Mouse (Mus musculus) liver, embryonic 12.5 days (tissue): ENCODE measurements at regions not wholly inside any gene's neighbourhood (a gene's known extent, or its start where the extent isn't known, plus 50 kb on each side); places are given as distances from the start of the nearest gene placed in this dataset.

Source experiments
- ATAC-seq: fragments of 200-750 bp; cut with Nextera tagmentation; 2 replicates; pipeline ENCODE4 v1.8.0; 2017; ENCODE audit warnings: moderate number of reproducible peaks, mild to moderate bottlenecking, moderate library complexity
- H3K27ac ChIP-seq: fragments of 300-500 bp; sonication (generic); 2 replicates; pipeline ENCODE4 v1.5.1; 2016; ENCODE audit warnings: mild to moderate bottlenecking
- H3K27me3 ChIP-seq: fragments of 300-500 bp; sonication (generic); replicated peaks from 2 replicates; pipeline ENCODE4 v1.6.1; 2016; ENCODE audit warnings: mild to moderate bottlenecking, moderate library complexity
- H3K36me3 ChIP-seq: fragments of 300-500 bp; sonication (generic); 2 replicates; pipeline ENCODE4 v1.6.1; 2016; ENCODE audit warnings: mild to moderate bottlenecking, moderate library complexity
- H3K4me1 ChIP-seq: fragments of 300-500 bp; sonication (generic); 2 replicates; pipeline ENCODE4 v1.6.1; 2016
- H3K4me2 ChIP-seq: fragments of 300-500 bp; sonication (generic); 2 replicates; pipeline ENCODE4 v1.6.1; 2016; ENCODE audit warnings: mild to moderate bottlenecking, moderate library complexity
- H3K4me3 ChIP-seq: fragments of 300-500 bp; sonication (generic); 2 replicates; pipeline ENCODE4 v1.5.1; 2016; ENCODE audit warnings: mild to moderate bottlenecking, moderate library complexity
- H3K9ac ChIP-seq: fragments of 300-500 bp; sonication (generic); 2 replicates; pipeline ENCODE4 v1.6.1; 2016; ENCODE audit warnings: mild to moderate bottlenecking, moderate library complexity
- H3K9me3 ChIP-seq: fragments of 300-500 bp; sonication (generic); replicated peaks from 2 replicates; pipeline ENCODE4 v1.6.1; 2016; ENCODE audit warnings: mild to moderate bottlenecking, moderate library complexity
- WGBS: fragments of 180-500 bp; shearing (Covaris S2); methylation state at CpG from one replicate; pipeline ENCODE4 v1.1.7; 2016; ENCODE audit not compliant: insufficient replicate concordance; 5-methylcytosine and 5-hydroxymethylcytosine counted together

DNA sequence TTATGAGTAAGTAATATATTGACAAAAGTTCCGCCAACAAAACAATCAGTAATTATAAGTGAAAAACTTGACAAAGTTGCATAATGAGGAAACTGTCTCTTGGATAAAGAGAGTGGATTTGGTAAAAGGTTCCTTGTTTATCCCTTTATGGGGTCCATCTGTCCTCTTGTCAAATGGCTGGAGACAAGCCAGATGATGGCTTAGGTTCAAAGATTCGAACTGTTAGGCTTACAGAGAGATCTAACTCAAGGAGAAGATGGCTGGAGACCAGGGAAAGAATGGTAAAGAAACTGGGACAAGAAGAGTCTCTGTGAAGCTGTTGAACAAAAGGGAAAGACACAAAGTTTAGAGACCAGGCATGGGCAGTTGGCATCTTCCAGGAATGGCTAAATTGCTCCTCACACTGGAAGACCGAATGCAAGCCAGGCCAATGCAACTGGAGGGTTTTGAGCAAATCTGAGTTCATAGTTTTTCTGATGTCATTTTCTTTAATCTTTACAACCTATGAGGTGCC, 220.9 kb downstream of the Icos start:
- H3K36me3 ChIP-seq = no peaks in the 10 kb centered on the region
- 68% methylated on average over 3 of the region's 3 CpGs for WGBS
- no peak overlapping the region for H3K4me2 ChIP-seq
- no peak overlapping the region for H3K4me3 ChIP-seq
- no peak for ATAC-seq
- H3K9ac ChIP-seq = no peak overlapping the region
- no peak overlapping the region for H3K27ac ChIP-seq
- no peaks in the 10 kb centered on the region for H3K4me1 ChIP-seq
- no peaks in the 10 kb centered on the region for H3K9me3 ChIP-seq
- H3K27me3 ChIP-seq = no peaks in the 10 kb centered on the region

DNA sequence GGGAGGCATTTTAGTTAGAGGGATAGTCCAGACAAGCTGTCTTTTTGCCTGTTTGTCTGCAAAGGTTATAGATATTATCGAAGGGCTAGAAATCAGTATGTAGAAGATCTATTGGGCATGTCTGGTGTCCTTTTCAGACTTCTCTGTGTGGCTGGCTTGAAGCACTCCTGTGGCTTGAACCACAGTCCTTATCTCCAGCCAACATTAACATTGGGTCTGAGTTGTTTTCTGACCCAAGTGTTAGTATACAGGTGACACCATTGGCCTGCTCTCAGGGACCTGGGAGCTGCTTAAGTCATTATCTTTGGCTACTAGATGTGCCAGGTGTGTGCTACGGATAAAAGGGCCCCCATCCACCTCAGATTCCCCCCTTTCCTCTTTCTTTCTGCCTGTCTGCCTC, 223.3 kb downstream of the Icos start:
- peak; percentile 40 for ATAC-seq
- H3K9me3 ChIP-seq = no peaks in the 10 kb centered on the region
- 44% methylated on average over 2 of the region's 2 CpGs for WGBS
- no peaks in the 10 kb centered on the region for H3K4me1 ChIP-seq
- H3K4me3 ChIP-seq = no peak overlapping the region
- H3K9ac ChIP-seq = no peak overlapping the region
- H3K27me3 ChIP-seq = no peaks in the 10 kb centered on the region
- no peak overlapping the region for H3K27ac ChIP-seq
- H3K36me3 ChIP-seq = no peaks in the 10 kb centered on the region
- no peak overlapping the region for H3K4me2 ChIP-seq

GRCm38 (mm10) chr1:61202079-61202478, 224.4 kb downstream of the Icos start:
- no peaks in the 10 kb centered on the region for H3K36me3 ChIP-seq
- H3K27me3 ChIP-seq = no peaks in the 10 kb centered on the region
- H3K4me3 ChIP-seq = no peak overlapping the region
- no peak overlapping the region for H3K4me2 ChIP-seq
- ATAC-seq = no peak
- WGBS = 73% methylated on average over 3 of the region's 3 CpGs
- H3K4me1 ChIP-seq = no peaks in the 10 kb centered on the region
- no peak overlapping the region for H3K27ac ChIP-seq
- no peaks in the 10 kb centered on the region for H3K9me3 ChIP-seq
- no peak overlapping the region for H3K9ac ChIP-seq

- no peak for ATAC-seq
- no peaks in the 10 kb centered on the region for H3K27me3 ChIP-seq
- 16% methylated on average over 15 of the region's 15 CpGs for WGBS
- no peaks in the 10 kb centered on the region for H3K9me3 ChIP-seq
- H3K4me1 ChIP-seq = no peaks in the 10 kb centered on the region
- H3K9ac ChIP-seq = no peak overlapping the region
- 0 out of 2 replicates have a peak overlapping the region, but pooled peaks have one; percentile 8 for H3K4me2 ChIP-seq
- no peaks in the 10 kb centered on the region for H3K36me3 ChIP-seq
- no peak overlapping the region for H3K4me3 ChIP-seq
- no peak overlapping the region for H3K27ac ChIP-seq
Measured at GRCm38 (mm10) chr1:61203170-61203569, 225.4 kb downstream of the Icos start.

DNA sequence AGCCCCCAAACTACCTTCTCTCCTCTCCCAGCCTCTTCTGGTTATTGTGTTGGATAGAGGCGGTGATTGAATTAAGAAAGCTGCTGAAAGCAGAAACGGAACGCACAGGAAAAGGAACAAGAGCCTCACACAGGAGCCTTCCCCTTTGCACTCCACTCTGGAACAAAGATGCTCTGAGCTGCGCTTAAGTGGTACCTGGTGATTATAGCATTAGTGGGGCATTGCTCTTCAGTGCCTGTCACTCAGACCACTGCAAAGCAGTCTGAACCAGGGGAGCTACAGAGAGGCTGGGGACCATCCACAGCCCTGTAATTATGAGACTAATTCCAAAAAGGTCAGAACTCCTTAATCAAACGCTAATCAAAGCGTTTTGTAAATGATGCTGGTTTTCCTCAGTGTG, 225.9 kb downstream of the Icos start:
- H3K4me1 ChIP-seq = no peaks in the 10 kb centered on the region
- 0 out of 2 replicates have a peak overlapping the region, but pooled peaks have one; percentile 8 for H3K4me2 ChIP-seq
- H3K4me3 ChIP-seq = no peak overlapping the region
- no peaks in the 10 kb centered on the region for H3K36me3 ChIP-seq
- no peak for ATAC-seq
- no peaks in the 10 kb centered on the region for H3K9me3 ChIP-seq
- WGBS = 35% methylated on average over 6 of the region's 6 CpGs
- H3K27ac ChIP-seq = no peak overlapping the region
- H3K27me3 ChIP-seq = no peaks in the 10 kb centered on the region
- no peak overlapping the region for H3K9ac ChIP-seq

GRCm38 (mm10) chr1:61205137-61205536, 227.4 kb downstream of the Icos start:
- no peak overlapping the region for H3K4me2 ChIP-seq
- no peak overlapping the region for H3K4me3 ChIP-seq
- ATAC-seq = no peak
- H3K27ac ChIP-seq = no peak overlapping the region
- WGBS = 58% methylated on average over 5 of the region's 5 CpGs
- H3K27me3 ChIP-seq = no peaks in the 10 kb centered on the region
- H3K9me3 ChIP-seq = no peaks in the 10 kb centered on the region
- no peaks in the 10 kb centered on the region for H3K4me1 ChIP-seq
- H3K36me3 ChIP-seq = no peaks in the 10 kb centered on the region
- H3K9ac ChIP-seq = no peak overlapping the region

DNA sequence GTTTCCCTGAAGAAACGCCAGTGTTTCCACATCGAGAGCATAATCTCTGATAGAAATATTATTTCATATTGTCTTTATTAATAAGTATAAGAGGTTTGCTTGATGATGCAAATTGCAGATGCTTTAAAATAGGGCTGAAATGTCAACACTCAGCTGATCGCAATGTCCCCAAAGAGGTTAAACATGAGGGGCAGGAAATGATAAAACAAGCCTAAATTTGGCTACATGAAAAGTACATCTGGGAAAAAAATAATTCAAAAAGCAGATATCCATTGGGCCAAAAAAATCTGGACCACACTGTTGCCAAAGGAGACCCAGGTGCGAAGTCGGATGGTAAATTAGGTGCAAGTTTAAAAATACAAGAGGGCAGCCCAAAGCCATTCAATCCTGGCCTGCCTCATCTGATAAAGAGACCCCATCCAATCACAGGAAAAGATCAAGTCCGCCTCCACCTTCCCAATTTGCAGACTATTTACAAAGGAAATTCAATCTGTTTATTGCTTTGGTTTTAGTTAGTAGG, 229.2 kb downstream of the Icos start:
- ATAC-seq = no peak
- H3K27ac ChIP-seq = no peak overlapping the region
- WGBS = 68% methylated on average over 6 of the region's 6 CpGs
- H3K27me3 ChIP-seq = no peaks in the 10 kb centered on the region
- H3K4me1 ChIP-seq = no peaks in the 10 kb centered on the region
- H3K4me2 ChIP-seq = no peak overlapping the region
- H3K9me3 ChIP-seq = no peaks in the 10 kb centered on the region
- no peaks in the 10 kb centered on the region for H3K36me3 ChIP-seq
- no peak overlapping the region for H3K4me3 ChIP-seq
- H3K9ac ChIP-seq = no peak overlapping the region

DNA sequence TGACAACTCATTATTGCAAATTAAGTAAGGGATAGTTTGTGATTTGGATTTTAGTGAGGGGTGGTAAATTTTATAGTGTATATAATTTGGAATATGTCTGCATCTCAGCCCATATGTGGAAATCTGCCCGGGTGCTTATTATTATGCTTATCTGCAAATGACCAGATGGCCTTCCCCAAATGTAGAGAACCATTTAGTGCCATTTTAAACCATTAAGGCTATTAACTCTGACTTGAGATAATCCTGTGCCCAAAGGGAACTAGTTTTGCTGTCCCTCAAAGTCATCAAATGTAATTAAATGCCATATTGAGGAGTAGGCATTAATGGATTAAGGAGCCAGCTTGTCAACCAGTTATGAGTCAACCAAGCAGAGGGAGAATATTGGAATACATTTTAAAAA, 230.7 kb downstream of the Icos start:
- no peaks in the 10 kb centered on the region for H3K36me3 ChIP-seq
- 53% methylated on average over 1 of the region's 1 CpGs for WGBS
- ATAC-seq = no peak
- H3K9me3 ChIP-seq = no peaks in the 10 kb centered on the region
- H3K27me3 ChIP-seq = no peaks in the 10 kb centered on the region
- H3K4me3 ChIP-seq = no peak overlapping the region
- H3K4me1 ChIP-seq = no peaks in the 10 kb centered on the region
- H3K27ac ChIP-seq = no peak overlapping the region
- no peak overlapping the region for H3K9ac ChIP-seq
- H3K4me2 ChIP-seq = no peak overlapping the region

DNA sequence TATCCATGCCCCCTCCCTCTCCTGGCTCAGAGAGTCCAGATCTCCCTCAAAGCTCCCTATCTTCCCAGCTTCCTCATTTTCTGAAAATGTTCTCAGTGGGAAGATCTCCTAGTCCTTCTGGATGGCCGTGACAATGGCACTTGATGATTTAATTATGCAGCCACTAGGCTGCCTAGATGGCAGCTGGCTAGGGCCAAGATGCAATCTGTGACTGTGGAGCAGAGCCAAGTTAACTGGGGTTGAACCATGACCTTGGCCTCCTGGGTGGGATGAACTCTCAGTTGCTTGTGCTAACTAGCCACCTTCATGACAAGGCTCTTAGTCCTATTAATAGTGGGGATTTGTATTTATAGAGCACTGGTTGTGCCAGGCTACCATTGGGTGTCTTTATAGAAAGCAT, 243.4 kb downstream of the Icos start:
- Histone ChIP-seq H3K27me3 (no peaks in the 10 kb centered on the region), H3K36me3 (no peaks in the 10 kb centered on the region), H3K4me1 (no peaks in the 10 kb centered on the region), H3K9me3 (no peaks in the 10 kb centered on the region), H3K4me3 (no peak overlapping the region), H3K27ac (no peak overlapping the region), H3K9ac (no peak overlapping the region), H3K4me2 (no peak overlapping the region)
- 33% methylated on average over 1 of the region's 1 CpGs for WGBS
- no peak for ATAC-seq

GRCm38 (mm10) chr1:61228942-61229341, 251.2 kb downstream of the Icos start:
- Histone ChIP-seq H3K9me3 (no peaks in the 10 kb centered on the region), H3K36me3 (no peaks in the 10 kb centered on the region), H3K27ac (no peak overlapping the region), H3K4me1 (no peaks in the 10 kb centered on the region), H3K4me2 (no peak overlapping the region), H3K4me3 (no peak overlapping the region), H3K9ac (no peak overlapping the region), H3K27me3 (no peaks in the 10 kb centered on the region)
- WGBS = 56% methylated on average over 4 of the region's 4 CpGs
- no peak for ATAC-seq

DNA sequence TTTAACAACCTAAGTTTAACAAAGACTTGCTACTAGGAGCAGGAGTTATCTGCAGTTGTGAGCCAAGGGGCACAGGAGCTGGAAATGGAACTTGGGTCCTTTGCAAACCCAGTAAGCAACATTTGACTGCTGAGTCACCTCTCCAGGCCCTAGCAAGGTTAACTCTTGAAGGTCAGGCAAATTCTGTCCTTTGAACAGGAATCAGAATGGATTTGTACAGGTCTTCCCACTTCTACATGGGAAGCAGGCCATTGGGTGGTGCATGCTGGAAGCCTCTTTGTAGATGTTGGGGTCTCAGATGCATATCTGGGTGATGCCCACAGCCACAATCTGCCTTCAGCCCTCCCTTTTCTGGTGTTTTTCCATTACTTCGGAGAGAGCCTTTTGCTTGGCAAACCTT, 255.3 kb downstream of the Icos start:
- Histone ChIP-seq H3K9ac (no peak overlapping the region), H3K4me2 (no peak overlapping the region), H3K27ac (no peak overlapping the region), H3K4me1 (no peaks in the 10 kb centered on the region), H3K27me3 (no peaks in the 10 kb centered on the region), H3K9me3 (no peaks in the 10 kb centered on the region), H3K36me3 (no peaks in the 10 kb centered on the region), H3K4me3 (no peak overlapping the region)
- WGBS = 47% methylated on average over 1 of the region's 1 CpGs
- ATAC-seq = no peak

- ATAC-seq = no peak
- no peaks in the 10 kb centered on the region for H3K36me3 ChIP-seq
Measured at GRCm38 (mm10) chr1:61233476-61234297, 256.0 kb downstream of the Icos start.

More at GRCm38 (mm10) chr1:61233476-61234297, 256.0 kb downstream of the Icos start:
- no peaks in the 10 kb centered on the region for H3K9me3 ChIP-seq
- no peaks in the 10 kb centered on the region for H3K27me3 ChIP-seq
- no peak overlapping the region for H3K9ac ChIP-seq
- H3K27ac ChIP-seq = no peak overlapping the region
- H3K4me2 ChIP-seq = 0 out of 2 replicates have a peak overlapping the region, but pooled peaks have one; percentile 9
- H3K4me1 ChIP-seq = 0 out of 2 replicates have a peak, but pooled peaks cover under 1% of the 10 kb centered on the region
- 28% methylated on average over 10 of the region's 10 CpGs for WGBS
- H3K4me3 ChIP-seq = no peak overlapping the region
